Mouse (Mus musculus) embryonic facial prominence, embryonic 13.5 days (tissue): ENCODE measurements around the gene Ctnna2. TPM values are rescaled to one million over a fixed set of nuclear protein-coding genes. Genes with fewer than 3 reads are reported as not detected.

Experiments
- ATAC-seq: fragments of 200-750 bp; cut with Nextera tagmentation; 2 replicates; pipeline ENCODE4 v1.8.0; 2017; ENCODE audit warnings: low read depth; ENCODE audit not compliant: insufficient number of reproducible peaks, insufficient read depth, low FRiP score, low TSS enrichment
- H3K27ac ChIP-seq: fragments of 300-500 bp; sonication (generic); 2 replicates; pipeline ENCODE4 v1.5.1; 2015; ENCODE audit warnings: moderate library complexity, mild to moderate bottlenecking, inconsistent platforms
- H3K27me3 ChIP-seq: fragments of 300-500 bp; sonication (generic); 2 replicates; pipeline ENCODE4 v1.6.1; 2015; ENCODE audit warnings: mild to moderate bottlenecking, inconsistent platforms
- H3K36me3 ChIP-seq: fragments of 300-500 bp; sonication (generic); 2 replicates; pipeline ENCODE4 v1.6.1; 2015; ENCODE audit warnings: mild to moderate bottlenecking, inconsistent platforms
- H3K4me1 ChIP-seq: fragments of 300-500 bp; sonication (generic); 2 replicates; pipeline ENCODE4 v1.6.1; 2015; ENCODE audit warnings: inconsistent platforms
- H3K4me2 ChIP-seq: fragments of 300-500 bp; sonication (generic); 2 replicates; pipeline ENCODE4 v1.6.1; 2015; ENCODE audit warnings: moderate library complexity, mild to moderate bottlenecking, inconsistent platforms
- H3K4me3 ChIP-seq: fragments of 300-500 bp; sonication (generic); 2 replicates; pipeline ENCODE4 v1.5.1; 2015; ENCODE audit warnings: mild to moderate bottlenecking, inconsistent platforms
- H3K9ac ChIP-seq: fragments of 300-500 bp; sonication (generic); 2 replicates; pipeline ENCODE4 v1.6.1; 2015; ENCODE audit warnings: mild to moderate bottlenecking, inconsistent platforms
- H3K9me3 ChIP-seq: fragments of 300-500 bp; sonication (generic); 2 replicates; pipeline ENCODE4 v1.6.1; 2016; ENCODE audit warnings: inconsistent platforms
- WGBS: fragments of 180-500 bp; shearing (Covaris S2); methylation state at CpG from one replicate; pipeline ENCODE4 v1.1.7; 2015; ENCODE audit warnings: mixed read lengths; 5-methylcytosine and 5-hydroxymethylcytosine counted together
- polyA plus RNA-seq: library from polyadenylated mRNA; unstranded; fragments of >200 nt; fragmentation: Nextera tagmentation; extraction: Ambion mirVana; gene quantifications from 2 replicates; pipeline ENCODE4 v1.2.1, GENCODE M21; 2015

Ctnna2 gene
- polyA plus RNA-seq, 1 experiment from 2014 or later = 9.1 TPM

DNA sequence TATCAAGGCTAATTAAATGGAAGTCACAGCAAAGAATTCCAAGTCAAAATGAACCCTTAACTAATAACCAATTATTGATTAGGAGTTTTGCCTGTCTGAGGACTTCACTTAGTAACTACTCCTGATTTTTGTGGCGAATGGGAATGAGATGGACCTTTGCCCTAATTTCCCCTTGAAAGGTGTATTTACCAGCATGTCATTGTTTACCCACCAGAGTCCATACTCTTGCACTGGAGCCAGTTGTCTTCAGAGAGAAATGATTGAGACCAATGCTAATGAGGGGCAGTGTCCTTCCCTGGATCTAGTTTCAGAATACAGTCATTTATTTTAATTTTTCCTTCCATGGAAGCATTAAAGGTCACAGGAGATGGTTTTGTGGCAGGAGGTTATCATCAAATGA, 881.0 kb downstream of the Ctnna2 start:
- H3K27me3 ChIP-seq = no peaks in the 10 kb centered on the region
- no peak overlapping the region for H3K4me3 ChIP-seq
- no peak overlapping the region for H3K27ac ChIP-seq
- 84% methylated on average over 1 of the region's 1 CpGs for WGBS
- no peak overlapping the region for H3K9ac ChIP-seq
- no peak for ATAC-seq
- no peaks in the 10 kb centered on the region for H3K9me3 ChIP-seq
- H3K4me2 ChIP-seq = no peak overlapping the region
- H3K36me3 ChIP-seq = no peaks in the 10 kb centered on the region
- no peaks in the 10 kb centered on the region for H3K4me1 ChIP-seq

DNA sequence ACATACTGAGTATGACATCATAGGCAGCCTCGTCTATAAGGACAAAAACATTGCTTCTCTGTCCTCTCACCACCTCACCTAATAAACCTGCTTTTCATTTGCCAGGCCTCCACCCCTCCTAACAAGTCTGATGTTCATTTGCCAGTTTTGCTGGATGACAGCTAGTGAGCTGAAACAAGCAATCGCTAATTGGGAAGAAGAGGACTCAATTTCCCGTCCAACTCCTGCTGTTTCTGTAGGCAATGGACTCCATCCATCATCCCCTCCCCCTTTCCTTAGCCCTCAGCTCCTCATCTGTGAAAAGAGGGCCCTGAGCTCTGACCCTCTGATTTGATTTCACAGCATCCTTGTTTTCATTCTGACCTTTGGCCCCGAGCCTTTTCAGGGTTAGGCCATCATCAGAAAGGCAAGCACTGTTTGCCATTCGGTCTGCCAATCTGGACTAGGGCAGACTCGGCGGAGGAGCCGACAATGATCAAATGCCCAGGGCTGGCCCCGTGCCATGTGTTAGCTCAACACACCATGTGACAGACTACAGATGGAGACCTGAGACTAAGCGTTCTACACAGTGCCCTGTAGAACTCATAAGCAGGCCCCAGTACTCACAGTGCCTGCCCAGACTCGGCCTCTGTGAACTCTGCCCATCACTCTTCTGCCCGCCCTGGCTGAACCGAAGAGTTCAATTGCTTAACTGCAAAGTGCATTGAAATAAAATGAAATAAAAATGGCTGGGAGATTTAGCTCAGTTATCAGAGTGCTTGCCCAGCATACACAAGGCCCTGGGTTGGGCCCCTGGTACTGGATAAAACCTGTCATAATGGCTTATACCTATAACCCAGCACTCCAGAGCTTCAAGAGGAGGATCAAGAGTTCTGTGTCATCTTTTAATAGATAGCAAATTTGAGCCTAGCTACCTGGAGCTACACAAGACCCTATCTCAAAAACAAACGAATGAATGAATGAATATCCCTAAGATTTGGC, 903.8 kb downstream of the Ctnna2 start:
- Histone ChIP-seq H3K36me3 (no peaks in the 10 kb centered on the region), H3K9ac (no peak overlapping the region), H3K4me1 (0 out of 2 replicates have a peak, but pooled peaks cover 3% of the 10 kb centered on the region), H3K4me2 (no peak overlapping the region), H3K27me3 (no peaks in the 10 kb centered on the region), H3K27ac (no peak overlapping the region), H3K4me3 (no peak overlapping the region), H3K9me3 (no peaks in the 10 kb centered on the region)
- 36% methylated on average over 14 of the region's 14 CpGs for WGBS
- peak; percentile 64 for ATAC-seq

DNA sequence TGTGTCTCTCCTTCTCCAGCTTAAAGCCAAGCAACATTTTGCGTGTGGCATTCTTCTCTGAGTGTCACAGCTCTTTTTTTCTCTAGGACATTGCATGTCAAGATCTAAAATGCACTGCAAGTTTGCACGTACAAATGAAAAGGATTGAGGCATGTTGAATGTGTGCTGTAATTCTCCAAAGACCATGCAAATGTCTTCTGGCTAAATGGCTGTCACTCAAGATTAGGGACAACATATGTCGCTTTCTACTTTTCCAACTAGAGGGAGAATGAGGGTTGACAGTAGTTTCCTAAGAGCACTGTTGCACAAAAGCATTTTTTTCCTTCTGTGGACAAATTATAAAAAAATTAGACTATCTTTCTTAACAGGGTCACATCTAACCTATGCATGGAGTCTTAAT, 909.9 kb downstream of the Ctnna2 start:
- H3K27me3 ChIP-seq = no peaks in the 10 kb centered on the region
- no peak overlapping the region for H3K9ac ChIP-seq
- H3K4me2 ChIP-seq = no peak overlapping the region
- no peak overlapping the region for H3K4me3 ChIP-seq
- no peak overlapping the region for H3K27ac ChIP-seq
- H3K4me1 ChIP-seq = no peaks in the 10 kb centered on the region
- no peaks in the 10 kb centered on the region for H3K9me3 ChIP-seq
- ATAC-seq = no peak
- H3K36me3 ChIP-seq = no peaks in the 10 kb centered on the region
- 60% methylated on average over 3 of the region's 3 CpGs for WGBS

- H3K9me3 ChIP-seq = no peaks in the 10 kb centered on the region
- H3K4me2 ChIP-seq = no peak overlapping the region
- no peaks in the 10 kb centered on the region for H3K4me1 ChIP-seq
- no peak overlapping the region for H3K4me3 ChIP-seq
- no peak overlapping the region for H3K27ac ChIP-seq
- no peaks in the 10 kb centered on the region for H3K27me3 ChIP-seq
- WGBS = 69% methylated on average over 3 of the region's 3 CpGs
- no peaks in the 10 kb centered on the region for H3K36me3 ChIP-seq
- H3K9ac ChIP-seq = no peak overlapping the region
- no peak for ATAC-seq
These were observed 928.8 kb downstream of the Ctnna2 start for GRCm38 (mm10) chr6:77050690-77051089.

DNA sequence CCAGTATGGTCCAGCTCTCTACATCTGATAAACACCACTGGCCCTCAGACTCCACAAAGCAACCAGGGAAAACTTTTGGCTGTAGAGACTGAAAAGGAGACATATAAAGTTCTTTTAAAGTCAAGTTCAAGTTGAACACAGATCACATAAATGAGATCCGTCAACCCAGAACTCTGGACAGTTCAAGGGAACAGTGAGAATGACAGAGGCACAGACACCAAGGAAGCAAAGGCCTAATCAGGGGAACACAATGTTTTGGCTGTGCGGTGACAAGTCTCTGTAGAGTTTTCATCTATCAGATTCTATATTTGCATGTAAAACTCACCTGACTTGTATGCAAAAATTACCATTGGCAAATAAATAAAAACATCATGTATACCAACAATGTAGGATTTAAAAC, 929.3 kb downstream of the Ctnna2 start:
- no peak overlapping the region for H3K4me2 ChIP-seq
- WGBS = 87% methylated on average over 2 of the region's 2 CpGs
- no peak overlapping the region for H3K9ac ChIP-seq
- H3K27ac ChIP-seq = no peak overlapping the region
- no peak overlapping the region for H3K4me3 ChIP-seq
- no peaks in the 10 kb centered on the region for H3K36me3 ChIP-seq
- no peaks in the 10 kb centered on the region for H3K4me1 ChIP-seq
- H3K9me3 ChIP-seq = no peaks in the 10 kb centered on the region
- no peaks in the 10 kb centered on the region for H3K27me3 ChIP-seq
- ATAC-seq = no peak

- no peaks in the 10 kb centered on the region for H3K9me3 ChIP-seq
- no peak overlapping the region for H3K9ac ChIP-seq
- no peak overlapping the region for H3K27ac ChIP-seq
- no peak overlapping the region for H3K4me2 ChIP-seq
- WGBS = 67% methylated on average over 1 of the region's 1 CpGs
- ATAC-seq = no peak
- no peaks in the 10 kb centered on the region for H3K4me1 ChIP-seq
- no peaks in the 10 kb centered on the region for H3K27me3 ChIP-seq
- no peaks in the 10 kb centered on the region for H3K36me3 ChIP-seq
- H3K4me3 ChIP-seq = no peak overlapping the region
These were observed 931.9 kb downstream of the Ctnna2 start for GRCm38 (mm10) chr6:77047568-77047967.

- Histone ChIP-seq H3K9ac (no peak overlapping the region), H3K4me3 (no peak overlapping the region), H3K9me3 (no peaks in the 10 kb centered on the region), H3K4me2 (no peak overlapping the region), H3K27ac (no peak overlapping the region), H3K4me1 (no peaks in the 10 kb centered on the region), H3K36me3 (no peaks in the 10 kb centered on the region), H3K27me3 (no peaks in the 10 kb centered on the region)
- no peak for ATAC-seq
These were observed 954.4 kb downstream of the Ctnna2 start for GRCm38 (mm10) chr6:77025066-77025465.

DNA sequence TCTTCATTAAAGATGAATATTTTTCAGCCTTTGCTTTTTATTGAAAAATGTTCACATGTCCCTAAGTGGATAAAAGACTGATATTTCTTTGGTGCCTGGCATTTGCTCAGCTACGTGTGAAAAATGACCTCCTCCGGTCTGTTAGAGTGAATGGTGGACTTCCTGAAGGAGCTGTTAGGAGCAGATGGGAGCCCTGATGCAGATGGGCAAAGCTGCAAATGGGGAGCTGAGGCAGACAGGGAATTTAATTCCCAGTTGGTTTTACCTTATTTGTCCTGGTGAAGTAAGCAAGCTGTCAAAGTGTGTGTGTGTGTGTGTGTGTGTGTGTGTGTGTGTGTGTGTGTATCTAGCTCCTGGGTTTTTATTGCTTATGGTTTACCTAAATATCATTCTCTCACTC, 966.3 kb downstream of the Ctnna2 start:
- ATAC-seq = no peak
- H3K4me2 ChIP-seq = no peak overlapping the region
- no peak overlapping the region for H3K4me3 ChIP-seq
- WGBS = 76% methylated on average over 2 of the region's 2 CpGs
- no peaks in the 10 kb centered on the region for H3K27me3 ChIP-seq
- H3K9me3 ChIP-seq = no peaks in the 10 kb centered on the region
- no peaks in the 10 kb centered on the region for H3K4me1 ChIP-seq
- no peak overlapping the region for H3K9ac ChIP-seq
- H3K36me3 ChIP-seq = no peaks in the 10 kb centered on the region
- H3K27ac ChIP-seq = no peak overlapping the region

- Histone ChIP-seq H3K27ac (no peak overlapping the region), H3K4me3 (no peak overlapping the region), H3K9me3 (no peaks in the 10 kb centered on the region), H3K9ac (no peak overlapping the region), H3K36me3 (no peaks in the 10 kb centered on the region), H3K4me2 (no peak overlapping the region), H3K4me1 (no peaks in the 10 kb centered on the region), H3K27me3 (no peaks in the 10 kb centered on the region)
- ATAC-seq = no peak
- WGBS = 79% methylated on average over 1 of the region's 1 CpGs
These were observed 968.5 kb downstream of the Ctnna2 start for GRCm38 (mm10) chr6:77011001-77011400.

DNA sequence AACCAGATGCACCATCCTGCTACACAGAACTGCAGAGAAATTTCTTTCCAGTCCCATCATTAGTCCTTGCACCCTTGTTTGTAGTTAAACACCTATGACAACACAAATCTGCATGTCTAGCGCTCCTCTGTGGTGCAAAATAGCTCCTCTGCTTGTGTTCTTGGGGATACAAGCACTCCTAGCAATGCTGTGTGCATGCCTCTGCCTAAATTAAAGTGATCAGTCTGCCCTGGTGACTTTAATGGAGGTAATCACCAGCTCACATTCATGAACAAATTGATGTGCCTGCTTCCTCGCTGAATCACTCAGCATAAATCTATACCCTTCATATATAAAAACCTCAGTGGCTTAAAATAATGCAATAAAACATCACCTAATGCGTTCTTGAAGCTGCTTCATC, 987.4 kb downstream of the Ctnna2 start:
- Histone ChIP-seq H3K4me1 (no peaks in the 10 kb centered on the region), H3K36me3 (no peaks in the 10 kb centered on the region), H3K27me3 (no peaks in the 10 kb centered on the region), H3K9me3 (no peaks in the 10 kb centered on the region), H3K27ac (no peak overlapping the region), H3K4me2 (no peak overlapping the region), H3K9ac (no peak overlapping the region), H3K4me3 (no peak overlapping the region)
- WGBS = 78% methylated on average over 3 of the region's 3 CpGs
- ATAC-seq = no peak

- no peak overlapping the region for H3K4me3 ChIP-seq
- H3K9me3 ChIP-seq = no peaks in the 10 kb centered on the region
- H3K4me2 ChIP-seq = no peak overlapping the region
- H3K4me1 ChIP-seq = no peaks in the 10 kb centered on the region
- no peaks in the 10 kb centered on the region for H3K36me3 ChIP-seq
- ATAC-seq = no peak
- H3K27me3 ChIP-seq = no peaks in the 10 kb centered on the region
- no peak overlapping the region for H3K27ac ChIP-seq
- no peak overlapping the region for H3K9ac ChIP-seq
- WGBS = 37% methylated on average over 4 of the region's 4 CpGs
These were observed 994.7 kb downstream of the Ctnna2 start for GRCm38 (mm10) chr6:76984773-76985172.

DNA sequence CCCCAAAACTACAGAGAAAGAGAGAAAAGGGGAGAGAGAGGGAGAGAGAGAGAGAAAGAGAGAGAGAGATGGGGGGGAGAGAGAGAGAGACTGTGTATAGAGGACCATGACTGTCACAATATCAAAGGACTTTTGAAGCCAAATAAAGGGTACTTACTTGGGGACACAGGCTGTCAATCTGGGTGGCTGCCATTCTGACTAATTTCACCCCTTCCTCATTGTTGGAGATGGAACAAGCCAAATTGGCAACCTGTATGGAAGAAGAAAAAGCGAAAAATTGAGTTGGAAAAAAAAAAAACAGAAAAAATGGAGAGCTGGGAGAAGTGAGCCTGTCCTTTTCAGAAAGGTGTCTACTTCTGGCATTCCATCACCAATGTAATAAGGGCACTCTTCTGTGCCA, 997.8 kb downstream of the Ctnna2 start:
- Histone ChIP-seq H3K9ac (no peak overlapping the region), H3K9me3 (no peaks in the 10 kb centered on the region), H3K4me1 (no peaks in the 10 kb centered on the region), H3K4me3 (no peak overlapping the region), H3K4me2 (no peak overlapping the region), H3K36me3 (no peaks in the 10 kb centered on the region), H3K27ac (no peak overlapping the region), H3K27me3 (no peaks in the 10 kb centered on the region)
- ATAC-seq = no peak
- WGBS = 81% methylated on average over 1 of the region's 1 CpGs
